Comparison of ENCODE assay signal across 9 mouse cellular contexts in genomic region chr6:48487747-48488725, GRCm38 (mm10). TPM values are rescaled to one million over a fixed set of nuclear protein-coding genes. Genes with fewer than 3 reads are reported as not detected.
DNase-seq lines count a peak whose midpoint lies in the region; ATAC-seq and TF ChIP-seq lines count a peak whose summit lies in the region.
"Had no signal": no experiment of that assay in that cellular context is flagged by ENCODE, and none has a peak within 500 bp of the region (broad histone marks: within the 10 kb centered on the region; RNA-seq: fewer than 3 reads in every experiment).

No protein-coding gene starts in this region.

- ATAC-seq in heart, embryonic 12.5 days (ENCODE audit: insufficient number of reproducible peaks, low FRiP score): peak; percentile 45
- peak; percentile 12; the same call in 1 of the 2 replicates for ATAC-seq in midbrain, postnatal 0 days (ENCODE audit: low FRiP score)

- peaks cover 98% of the 10 kb centered on the region for H3K27me3 ChIP-seq in E14TG2a.4 (ENCODE audit: insufficient read depth, low read length)
- peaks cover 29% of the 10 kb centered on the region for H3K27me3 ChIP-seq in heart, embryonic 12.5 days (replicated peaks)
- H3K27me3 ChIP-seq in midbrain, postnatal 0 days (ENCODE audit: insufficient read depth, low read length): no peaks in the 10 kb centered on the region

- WGBS in heart, embryonic 12.5 days: 7% methylated on average over 25 of the region's 25 CpGs
- 25% methylated on average over 12 of the region's 25 CpGs for WGBS in midbrain, postnatal 0 days

- TF ChIP-seq CTCF in E14TG2a.4 (conservative IDR thresholded peaks at IDR 0.05; ENCODE audit: low read length): no peak
- no peak for TF ChIP-seq CTCF in midbrain, postnatal 0 days (IDR thresholded peaks at IDR 0.05)

- DNase-seq in embryo, embryonic 9.5 days (ENCODE audit: extremely low spot score): peak; percentile 63
- peak; percentile 37 for DNase-seq in kidney, postnatal 10 days
- no peak for DNase-seq in midbrain, postnatal 0 days (ENCODE audit: low spot score)
- DNase-seq in right cerebral cortex, adult 2 months (ENCODE audit: low spot score in 2 of 2): no peak
- no peak for DNase-seq in spleen, adult 18-20 months
- DNase-seq in spleen, postnatal 10 days (ENCODE audit: low spot score in 2 of 2): no peak

- H3K36me3 ChIP-seq in E14TG2a.4 (ENCODE audit: insufficient read depth, low read length): no peaks in the 10 kb centered on the region
- H3K36me3 ChIP-seq in heart, embryonic 12.5 days: no peaks in the 10 kb centered on the region
- H3K36me3 ChIP-seq in midbrain, postnatal 0 days (ENCODE audit: insufficient read depth, low read length): no peaks in the 10 kb centered on the region

- H3K4me3 ChIP-seq in E14TG2a.4 (replicated peaks; ENCODE audit: low read length): peak overlapping the region; percentile 39; the same call in 1 of the 2 replicates
- peak overlapping the region; percentile 34 for H3K4me3 ChIP-seq in heart, embryonic 12.5 days
- H3K4me3 ChIP-seq in midbrain, postnatal 0 days (ENCODE audit: low read depth, low read length): no peak overlapping the region

- peak overlapping the region; percentile 68 for H3K4me2 ChIP-seq in heart, embryonic 12.5 days
- peak overlapping the region; percentile 33 for H3K4me2 ChIP-seq in midbrain, postnatal 0 days (ENCODE audit: low read depth, low read length, poor library complexity, severe bottlenecking)

- H3K9ac ChIP-seq in heart, embryonic 12.5 days: peak overlapping the region; percentile 23; the same call in 1 of the 2 replicates
- H3K9ac ChIP-seq in midbrain, postnatal 0 days (replicated peaks; ENCODE audit: low read length, poor library complexity, severe bottlenecking): no peak overlapping the region

- H3K4me1 ChIP-seq in E14TG2a.4 (replicated peaks; ENCODE audit: low read depth, low read length): peaks cover 41% of the 10 kb centered on the region
- peaks cover 23% of the 10 kb centered on the region for H3K4me1 ChIP-seq in heart, embryonic 12.5 days (replicated peaks)
- H3K4me1 ChIP-seq in midbrain, postnatal 0 days (ENCODE audit: insufficient read depth, low read length): no peaks in the 10 kb centered on the region

- H3K9me3 ChIP-seq in E14TG2a.4 (ENCODE audit: low read length): no peaks in the 10 kb centered on the region
- no peaks in the 10 kb centered on the region for H3K9me3 ChIP-seq in heart, embryonic 12.5 days (replicated peaks)
- no peaks in the 10 kb centered on the region for H3K9me3 ChIP-seq in midbrain, postnatal 0 days (ENCODE audit: low read length)

- H3K27ac ChIP-seq in heart, embryonic 12.5 days (ENCODE audit: poor library complexity, severe bottlenecking): peak overlapping the region; percentile 46; the same call in 1 of the 2 replicates
- no peak overlapping the region for H3K27ac ChIP-seq in midbrain, postnatal 0 days (ENCODE audit: low read depth, low read length)
- H3K27ac ChIP-seq: macrophage had no signal

RNA-seq across cellular contexts. Expression of gene Sspo, which starts 40.0 kb away (rescaled TPM):
- polyA plus RNA-seq in heart, embryonic 12.5 days (2016; fragmentation: Nextera tagmentation; extraction: Ambion mirVana): 0.61 and 0.64 TPM in 2 replicates
- total RNA-seq in midbrain, postnatal 0 days (2014; rRNA removed): 4.6 and 7.3 TPM in 2 replicates
- polyA plus RNA-seq in midbrain, postnatal 0 days (2015; fragmentation: Nextera tagmentation; extraction: Ambion mirVana): 0.67 and 1.2 TPM in 2 replicates
- polyA plus RNA-seq: macrophage had no signal

RNA-seq across cellular contexts. Expression of gene Zfp467, which starts 42.4 kb away (rescaled TPM):
- polyA plus RNA-seq in heart, embryonic 12.5 days (2016; fragmentation: Nextera tagmentation; extraction: Ambion mirVana): 17.1 and 20.4 TPM in 2 replicates
- total RNA-seq in midbrain, postnatal 0 days (2014; rRNA removed): 28.0 and 43.0 TPM in 2 replicates
- 41.7 and 44.6 TPM in 2 replicates for polyA plus RNA-seq in midbrain, postnatal 0 days (2015; fragmentation: Nextera tagmentation; extraction: Ambion mirVana)

RNA-seq across cellular contexts. Expression of gene Atp6v0e2, which starts 49.4 kb away (rescaled TPM):
- 20.4 and 20.5 TPM in 2 replicates for polyA plus RNA-seq in heart, embryonic 12.5 days (2016; fragmentation: Nextera tagmentation; extraction: Ambion mirVana)
- total RNA-seq in midbrain, postnatal 0 days (2014; rRNA removed): 398 and 447 TPM in 2 replicates
- polyA plus RNA-seq in midbrain, postnatal 0 days (2015; fragmentation: Nextera tagmentation; extraction: Ambion mirVana): 497 and 556 TPM in 2 replicates
- polyA plus RNA-seq: macrophage had no signal

Comparison
In these comparisons a context has a peak if more than half of its experiments do, and no peak if none do; other contexts are left out.
1. DNase-seq: peak in embryo, embryonic 9.5 days (single experiment) and kidney, postnatal 10 days (single experiment); none in midbrain, postnatal 0 days (single experiment), right cerebral cortex, adult 2 months (0 of 2), spleen, adult 18-20 months (0 of 2) and spleen, postnatal 10 days (0 of 2).
2. RNA of gene Atp6v0e2, which starts 49.4 kb away (polyA plus RNA-seq): 497 to 556 TPM in midbrain, postnatal 0 days; 20.4 to 20.5 TPM in heart, embryonic 12.5 days; every median in the first group is over 10 times any median in the second.